Mouse (Mus musculus) heart, embryonic 10.5 days (tissue): ENCODE measurements around the gene Hpgd. TPM values are rescaled to one million over a fixed set of nuclear protein-coding genes. Genes with fewer than 3 reads are reported as not detected.
A peak's percentile ranks its signal among the peaks of the same experiment; 100 is the strongest.
"Not testable (repeated sequence)": the region's sequence is repeated elsewhere in the genome, so short reads cannot be mapped to it uniquely, and the experiment has no call there.

ENCODE experiments used
- DNase-seq: peaks from one replicate; pipeline ENCODE4 v3.0.0-alpha.2; 2017; ENCODE audit warnings: low spot score
- H3K27ac ChIP-seq: fragments of 300-500 bp; sonication (generic); 2 replicates; pipeline ENCODE4 v1.5.1; 2016; ENCODE audit warnings: mild to moderate bottlenecking
- H3K27me3 ChIP-seq: fragments of 300-500 bp; sonication (generic); 2 replicates; pipeline ENCODE4 v1.6.1; 2016; ENCODE audit warnings: mild to moderate bottlenecking; ENCODE audit not compliant: poor library complexity, insufficient read depth, severe bottlenecking
- H3K36me3 ChIP-seq: fragments of 300-500 bp; sonication (generic); 2 replicates; pipeline ENCODE4 v1.6.1; 2016; ENCODE audit warnings: mild to moderate bottlenecking, moderate library complexity
- H3K4me1 ChIP-seq: fragments of 300-500 bp; sonication (generic); 2 replicates; pipeline ENCODE4 v1.6.1; 2016; ENCODE audit warnings: mild to moderate bottlenecking
- H3K4me3 ChIP-seq: fragments of 300-500 bp; sonication (generic); 2 replicates; pipeline ENCODE4 v1.5.1; 2016; ENCODE audit warnings: mild to moderate bottlenecking, moderate library complexity
- H3K9me3 ChIP-seq: fragments of 300-500 bp; sonication (generic); 2 replicates; pipeline ENCODE4 v1.6.1; 2016; ENCODE audit warnings: mild to moderate bottlenecking, moderate library complexity
- WGBS: fragments of 180-500 bp; shearing (Covaris S2); methylation state at CpG from one replicate; pipeline ENCODE4 v1.1.7; 2016; 5-methylcytosine and 5-hydroxymethylcytosine counted together
- polyA plus RNA-seq: library from polyadenylated mRNA; unstranded; fragments of >200 nt; fragmentation: Nextera tagmentation; extraction: Ambion mirVana; gene quantifications from 2 replicates; pipeline ENCODE4 v1.2.1, GENCODE M21; 2016

Hpgd gene
- polyA plus RNA-seq, 1 experiment from 2014 or later = 19.8 TPM

DNA sequence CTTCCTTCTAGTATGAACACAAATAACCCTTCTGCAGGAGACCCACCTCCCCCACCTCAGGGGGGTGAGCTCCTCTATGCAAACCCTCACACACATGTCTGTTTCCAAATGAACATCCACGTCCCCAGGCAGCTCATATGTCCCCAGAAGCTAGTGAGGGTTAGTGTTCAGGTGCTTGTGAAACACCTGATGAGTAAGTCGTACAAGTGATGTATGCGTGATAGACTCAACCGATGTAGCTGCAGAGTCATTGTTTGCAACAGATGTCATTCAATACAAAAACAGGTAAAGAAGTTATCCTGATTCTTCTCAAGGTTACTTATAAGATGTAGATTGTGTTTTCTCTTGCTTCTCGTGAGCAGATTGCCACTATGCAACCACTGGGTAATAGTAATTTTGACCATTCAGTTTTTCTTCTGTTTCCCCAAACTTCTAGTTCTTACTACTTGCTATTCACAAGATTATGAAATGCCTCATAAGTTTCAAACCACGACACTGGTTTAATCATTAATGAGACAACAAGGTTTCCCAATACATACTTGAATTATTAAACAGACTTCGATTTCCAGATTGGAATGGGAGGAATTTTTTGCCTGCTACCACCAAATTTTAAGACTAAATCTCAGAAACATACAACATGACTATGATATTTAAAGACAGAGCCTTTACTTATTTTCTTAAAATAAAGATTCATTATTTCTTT is 6.9 kb upstream of the Hpgd start:
- 72% methylated on average over 7 of the region's 7 CpGs for WGBS
- H3K4me1 ChIP-seq = no peaks in the 10 kb centered on the region
- H3K9me3 ChIP-seq = no peaks in the 10 kb centered on the region
- no peak overlapping the region for H3K4me3 ChIP-seq
- H3K36me3 ChIP-seq = no peaks in the 10 kb centered on the region
- H3K27me3 ChIP-seq = no peaks in the 10 kb centered on the region
- no peak for DNase-seq
- no peak overlapping the region for H3K27ac ChIP-seq

DNA sequence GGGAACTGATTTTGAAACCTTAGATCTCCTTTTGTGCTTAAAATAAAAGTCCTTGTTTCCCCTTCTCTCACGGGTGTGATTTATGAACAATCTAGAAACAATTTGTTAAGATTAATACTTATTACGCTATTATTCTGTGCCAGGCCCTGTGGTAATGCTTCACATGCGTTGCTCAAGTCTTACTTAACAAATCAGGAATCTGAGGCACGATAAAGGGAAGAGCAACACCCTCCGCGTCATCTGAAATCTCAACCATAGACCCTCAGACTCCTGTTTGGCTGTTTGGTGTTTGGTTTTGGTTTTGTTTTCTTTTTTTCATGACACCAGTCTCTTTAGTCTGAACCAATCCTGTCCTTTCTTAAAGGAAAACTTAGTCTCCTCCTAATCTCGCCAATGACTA is 2.1 kb upstream of the Hpgd start:
- 87% methylated on average over 7 of the region's 7 CpGs for WGBS
- Histone ChIP-seq H3K27ac (no peak overlapping the region), H3K4me1 (no peaks in the 10 kb centered on the region), H3K27me3 (0 out of 2 replicates have a peak, but pooled peaks cover 10% of the 10 kb centered on the region), H3K36me3 (no peaks in the 10 kb centered on the region), H3K9me3 (no peaks in the 10 kb centered on the region), H3K4me3 (no peak overlapping the region)
- no peak for DNase-seq

DNA sequence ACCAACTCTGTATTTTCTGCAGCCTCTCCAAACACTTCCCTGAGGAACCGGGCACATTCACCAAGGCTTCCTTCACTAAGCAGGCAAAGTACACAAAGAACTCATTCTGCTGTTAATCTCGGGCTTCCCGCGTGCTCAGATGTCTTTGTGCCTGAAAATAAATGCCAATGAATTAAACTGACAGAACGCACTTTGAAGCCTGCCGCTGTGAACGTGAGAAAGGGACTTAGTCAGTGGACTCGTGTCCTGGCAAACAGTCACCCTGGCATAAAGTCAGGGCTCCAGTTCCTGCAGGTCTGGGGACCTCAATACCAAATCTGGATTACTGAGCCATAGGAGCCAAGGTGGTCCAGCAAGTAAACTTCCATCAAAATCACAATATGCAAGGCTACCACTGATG is 905 bp upstream of the Hpgd start:
- H3K27me3 ChIP-seq = 0 out of 2 replicates have a peak, but pooled peaks cover 10% of the 10 kb centered on the region
- H3K27ac ChIP-seq = no peak overlapping the region
- no peaks in the 10 kb centered on the region for H3K4me1 ChIP-seq
- WGBS = 30% methylated on average over 8 of the region's 8 CpGs
- no peaks in the 10 kb centered on the region for H3K9me3 ChIP-seq
- H3K36me3 ChIP-seq = no peaks in the 10 kb centered on the region
- DNase-seq = no peak
- no peak overlapping the region for H3K4me3 ChIP-seq

DNA sequence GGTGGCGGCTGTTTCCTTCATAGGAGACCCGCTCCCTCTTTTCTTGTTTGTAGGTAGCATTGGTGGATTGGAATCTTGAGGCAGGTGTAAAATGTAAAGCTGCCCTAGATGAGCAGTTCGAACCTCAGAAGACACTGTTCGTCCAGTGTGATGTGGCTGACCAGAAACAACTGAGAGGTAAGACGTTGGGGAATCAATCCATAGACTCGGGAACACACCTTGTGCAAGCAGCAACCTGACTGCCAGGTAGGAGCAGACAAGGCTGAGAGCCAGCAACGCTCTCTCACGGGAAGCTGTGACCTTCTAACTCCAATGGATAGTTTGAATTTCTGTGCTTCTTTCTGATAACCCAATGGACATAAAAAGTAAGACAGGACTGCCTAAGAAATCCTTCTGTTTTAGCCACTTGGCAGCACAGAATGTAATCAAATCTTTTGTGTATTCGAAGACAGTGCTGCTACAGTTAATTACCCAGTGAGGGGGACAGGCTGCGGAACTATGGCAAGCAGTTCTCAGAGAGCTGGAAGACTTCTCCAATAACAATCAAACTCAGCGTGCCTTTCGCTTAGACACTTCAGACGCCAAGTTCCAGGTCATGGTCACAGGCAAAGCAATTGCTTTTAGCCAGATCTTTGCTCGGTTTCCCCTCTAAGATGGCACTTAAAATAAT is 636 bp downstream of the Hpgd start:
- peak overlapping the region; percentile 70 for H3K4me3 ChIP-seq
- no peak for DNase-seq
- H3K27ac ChIP-seq = peak overlapping the region; percentile 79; the same call in 1 of the 2 replicates
- H3K36me3 ChIP-seq = no peaks in the 10 kb centered on the region
- H3K27me3 ChIP-seq = 0 out of 2 replicates have a peak, but pooled peaks cover 10% of the 10 kb centered on the region
- WGBS = 25% methylated on average over 14 of the region's 14 CpGs
- H3K4me1 ChIP-seq = no peaks in the 10 kb centered on the region
- no peaks in the 10 kb centered on the region for H3K9me3 ChIP-seq

DNA sequence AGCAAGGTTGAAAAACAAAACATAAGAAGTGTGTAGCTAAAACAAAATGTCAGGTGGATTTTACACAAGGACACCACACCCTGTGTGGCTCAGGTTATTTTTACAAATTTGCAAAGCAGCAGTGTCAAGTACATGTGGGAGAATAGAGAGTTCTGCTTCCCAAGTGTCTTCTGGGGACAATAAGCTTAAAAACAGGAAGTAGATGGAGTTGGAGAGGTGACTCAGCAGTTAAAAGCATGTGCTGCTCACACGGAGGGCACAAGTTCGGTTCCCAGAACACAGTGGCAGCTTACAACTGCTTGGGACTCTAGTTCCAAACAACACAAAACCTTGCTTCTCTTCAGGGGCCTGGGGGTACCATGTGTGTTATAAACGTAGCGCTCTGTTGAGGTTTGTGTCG is 5.0 kb downstream of the Hpgd start:
- no peaks in the 10 kb centered on the region for H3K9me3 ChIP-seq
- no peak overlapping the region for H3K27ac ChIP-seq
- H3K36me3 ChIP-seq = no peaks in the 10 kb centered on the region
- no peak for DNase-seq
- 0 out of 2 replicates have a peak, but pooled peaks cover 5% of the 10 kb centered on the region for H3K27me3 ChIP-seq
- H3K4me3 ChIP-seq = no peak overlapping the region
- 78% methylated on average over 5 of the region's 5 CpGs for WGBS
- H3K4me1 ChIP-seq = no peaks in the 10 kb centered on the region

DNA sequence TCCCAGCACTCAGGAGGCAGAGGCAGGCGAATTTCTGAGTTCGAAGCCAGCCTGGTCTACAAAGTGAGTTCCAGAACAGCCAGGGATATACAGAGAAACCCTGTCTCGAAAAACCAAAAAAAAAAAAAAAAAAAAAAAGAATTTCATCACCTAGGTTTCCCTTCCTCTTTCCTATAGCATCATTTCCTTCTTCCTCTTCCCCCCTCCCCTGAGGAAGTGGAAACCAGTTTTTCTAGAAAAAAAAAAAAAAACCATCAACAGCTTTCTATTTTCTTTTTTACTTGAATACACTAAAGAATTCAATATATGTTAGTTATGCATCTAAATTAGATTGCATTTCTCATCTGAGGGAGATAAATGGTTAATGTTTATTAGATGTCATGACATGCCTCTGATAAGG is 6.9 kb downstream of the Hpgd start:
- not testable (repeated sequence) for H3K4me3 ChIP-seq, H3K4me1 ChIP-seq, DNase-seq, H3K9me3 ChIP-seq, H3K27me3 ChIP-seq, H3K27ac ChIP-seq, H3K36me3 ChIP-seq
- 77% methylated on average over 3 of the region's 3 CpGs for WGBS

DNA sequence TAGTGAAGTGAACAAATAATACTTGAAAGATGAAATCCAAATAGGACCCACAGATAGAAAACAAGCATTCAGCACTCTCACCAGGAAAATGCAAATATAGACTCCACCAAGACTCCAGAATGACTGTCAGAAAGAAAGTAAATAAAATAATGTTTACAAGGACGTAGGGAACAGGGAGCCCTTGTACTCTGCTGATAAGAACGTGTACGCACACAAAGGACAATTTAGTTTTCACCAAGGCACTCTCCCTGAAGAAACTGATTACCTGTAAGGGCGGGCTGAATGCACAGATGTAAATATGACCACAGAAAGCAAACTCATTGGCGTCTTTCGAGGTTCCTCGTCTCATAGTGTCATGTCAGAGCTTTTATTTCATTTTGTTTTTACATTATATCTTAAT is 10.2 kb downstream of the Hpgd start:
- no peaks in the 10 kb centered on the region for H3K9me3 ChIP-seq
- H3K36me3 ChIP-seq = no peaks in the 10 kb centered on the region
- WGBS = 66% methylated on average over 7 of the region's 7 CpGs
- no peak for DNase-seq
- no peaks in the 10 kb centered on the region for H3K4me1 ChIP-seq
- no peak overlapping the region for H3K4me3 ChIP-seq
- no peak overlapping the region for H3K27ac ChIP-seq
- no peaks in the 10 kb centered on the region for H3K27me3 ChIP-seq

DNA sequence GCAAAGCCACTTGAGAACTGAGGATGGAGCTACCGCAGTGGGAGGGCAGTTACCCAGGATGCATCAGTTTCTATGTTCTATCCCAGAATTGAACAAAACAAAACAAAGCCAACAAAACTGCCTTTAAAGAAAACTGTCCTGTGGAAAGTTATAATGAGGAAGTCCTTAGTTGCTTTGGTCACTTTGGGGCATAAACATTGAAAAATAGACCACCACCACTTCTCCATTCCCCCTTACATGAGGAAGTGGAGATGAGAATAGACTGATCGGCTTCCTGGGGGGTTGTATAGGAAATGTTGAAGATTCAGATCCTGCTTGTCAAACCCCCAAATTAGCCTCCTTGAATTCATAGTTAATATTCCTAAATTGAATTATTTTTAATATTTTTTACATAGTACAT is 19.2 kb downstream of the Hpgd start:
- no peaks in the 10 kb centered on the region for H3K27me3 ChIP-seq
- 89% methylated on average over 2 of the region's 2 CpGs for WGBS
- no peaks in the 10 kb centered on the region for H3K36me3 ChIP-seq
- no peak overlapping the region for H3K27ac ChIP-seq
- H3K9me3 ChIP-seq = no peaks in the 10 kb centered on the region
- no peaks in the 10 kb centered on the region for H3K4me1 ChIP-seq
- no peak overlapping the region for H3K4me3 ChIP-seq
- DNase-seq = no peak

DNA sequence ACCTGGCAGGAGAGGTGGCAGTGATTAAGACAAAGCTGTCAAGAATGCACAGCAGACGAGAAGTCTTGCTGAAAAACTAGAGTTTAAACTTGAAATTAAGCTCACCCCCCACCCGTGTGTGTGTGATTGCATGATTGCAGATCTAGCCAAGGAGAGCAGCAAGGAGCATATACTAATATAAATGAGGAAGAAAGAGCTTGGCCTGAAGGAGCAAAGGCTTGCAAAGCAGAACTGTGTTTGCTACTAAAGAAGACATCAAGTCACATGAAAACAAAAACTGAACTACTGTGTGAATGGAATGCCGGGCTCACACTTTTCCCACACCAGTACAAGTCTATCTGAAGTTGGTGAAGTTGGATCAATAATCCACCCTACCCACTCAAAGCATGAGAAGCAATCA is 20.8 kb downstream of the Hpgd start:
- Histone ChIP-seq H3K27ac (no peak overlapping the region), H3K4me1 (no peaks in the 10 kb centered on the region), H3K4me3 (no peak overlapping the region), H3K27me3 (no peaks in the 10 kb centered on the region), H3K9me3 (no peaks in the 10 kb centered on the region), H3K36me3 (no peaks in the 10 kb centered on the region)
- 75% methylated on average over 3 of the region's 3 CpGs for WGBS
- no peak for DNase-seq

DNA sequence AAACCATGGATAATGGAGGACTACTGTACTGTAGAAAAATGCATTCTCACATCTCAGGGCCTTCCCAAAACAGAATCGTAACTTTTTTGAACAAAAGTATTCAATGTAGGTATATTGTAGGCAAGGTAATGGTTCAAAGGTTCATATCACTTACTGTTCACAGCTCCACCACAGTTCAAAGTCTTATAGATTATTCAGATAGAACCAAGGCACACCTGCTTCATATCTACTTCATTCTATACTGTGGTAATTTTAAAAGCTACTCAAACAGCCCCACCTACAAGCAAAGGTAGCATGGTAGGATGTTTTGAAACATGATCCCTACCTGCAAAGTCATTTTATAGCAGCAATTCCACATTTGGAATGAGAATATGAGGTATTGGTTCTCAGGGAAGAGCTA is 28.9 kb downstream of the Hpgd start:
- no peaks in the 10 kb centered on the region for H3K9me3 ChIP-seq
- no peaks in the 10 kb centered on the region for H3K36me3 ChIP-seq
- H3K4me3 ChIP-seq = no peak overlapping the region
- no peaks in the 10 kb centered on the region for H3K4me1 ChIP-seq
- DNase-seq = no peak
- 85% methylated on average over 1 of the region's 1 CpGs for WGBS
- no peak overlapping the region for H3K27ac ChIP-seq
- no peaks in the 10 kb centered on the region for H3K27me3 ChIP-seq

DNA sequence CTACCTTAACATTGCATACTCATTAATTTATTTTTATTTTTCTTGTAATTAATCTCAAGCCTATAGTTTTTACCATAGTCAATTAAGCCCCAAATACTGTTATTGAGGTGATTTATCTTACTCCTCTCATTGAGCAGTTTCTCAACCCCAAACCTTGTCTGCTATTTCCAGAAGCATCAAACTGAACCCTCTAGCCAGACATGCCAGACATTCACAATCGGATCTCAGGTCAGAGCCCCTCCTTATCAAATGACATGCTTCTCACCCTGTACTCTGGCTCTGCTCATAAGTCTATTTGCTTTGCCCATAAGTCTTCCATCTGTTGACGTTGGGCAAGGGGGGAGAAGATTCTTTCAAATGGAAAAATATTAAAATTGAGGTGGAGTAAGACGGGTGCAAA is 33.3 kb downstream of the Hpgd start:
- Histone ChIP-seq H3K36me3 (no peaks in the 10 kb centered on the region), H3K9me3 (no peaks in the 10 kb centered on the region), H3K27me3 (no peaks in the 10 kb centered on the region), H3K27ac (no peak overlapping the region), H3K4me1 (no peaks in the 10 kb centered on the region), H3K4me3 (no peak overlapping the region)
- WGBS = 49% methylated on average over 3 of the region's 3 CpGs
- DNase-seq = no peak

DNA sequence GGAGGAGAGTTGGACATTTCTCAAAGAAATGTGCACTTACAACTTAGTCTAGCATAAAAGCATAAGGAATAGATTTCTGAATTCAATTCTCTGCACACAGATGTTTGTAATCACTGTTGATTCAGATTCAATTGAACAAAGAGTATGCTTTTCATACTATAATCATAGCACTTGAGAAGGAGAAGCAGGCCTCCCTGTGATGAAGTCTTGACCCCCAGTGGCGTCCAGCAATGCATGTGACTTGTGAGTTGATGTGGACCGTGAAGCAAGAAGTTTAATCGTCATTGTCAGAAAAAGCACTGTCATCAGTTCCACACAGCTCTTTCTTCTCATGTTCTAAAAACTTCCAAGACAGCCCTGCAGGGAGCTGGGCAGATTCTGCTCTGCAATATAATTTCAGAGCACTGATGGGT is 33.8 kb downstream of the Hpgd start:
- DNase-seq = no peak
- WGBS = 79% methylated on average over 3 of the region's 3 CpGs
- Histone ChIP-seq H3K4me1 (no peaks in the 10 kb centered on the region), H3K36me3 (no peaks in the 10 kb centered on the region), H3K4me3 (no peak overlapping the region), H3K27me3 (no peaks in the 10 kb centered on the region), H3K27ac (no peak overlapping the region), H3K9me3 (no peaks in the 10 kb centered on the region)

DNA sequence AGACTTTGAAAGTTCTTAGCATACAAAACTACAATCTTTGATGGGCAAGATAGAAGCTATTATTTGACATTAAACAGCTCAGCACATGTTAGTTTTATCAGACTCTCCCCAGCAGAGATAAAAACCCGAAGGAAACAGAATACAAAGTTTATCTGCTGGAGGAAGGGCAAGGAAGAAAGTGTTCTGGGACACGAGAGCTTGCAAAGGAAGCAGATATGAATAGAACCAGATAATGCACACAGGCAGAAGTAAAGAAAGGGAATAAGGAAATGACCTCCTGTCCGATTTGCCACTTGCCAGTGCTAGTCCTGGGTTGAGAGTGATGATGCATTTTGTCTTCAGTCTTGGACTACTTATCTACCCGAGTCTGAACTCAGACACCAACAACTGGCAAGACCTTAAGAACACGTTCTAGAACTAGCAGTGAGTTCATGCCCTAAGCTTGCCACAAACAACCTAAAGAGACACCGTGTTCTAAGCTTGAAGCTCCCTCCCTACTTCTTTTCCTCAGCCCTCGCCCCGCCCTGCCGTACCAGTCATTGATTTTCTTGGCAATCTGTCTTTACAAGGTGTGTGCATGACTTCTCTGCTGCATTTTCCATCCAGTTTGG is 41.1 kb downstream of the Hpgd start:
- no peak for DNase-seq
- H3K36me3 ChIP-seq = no peaks in the 10 kb centered on the region
- H3K4me1 ChIP-seq = no peaks in the 10 kb centered on the region
- no peaks in the 10 kb centered on the region for H3K9me3 ChIP-seq
- no peak overlapping the region for H3K27ac ChIP-seq
- no peak overlapping the region for H3K4me3 ChIP-seq
- H3K27me3 ChIP-seq = no peaks in the 10 kb centered on the region
- 48% methylated on average over 9 of the region's 9 CpGs for WGBS
